Mouse (Mus musculus) brain, embryonic 14.5 days (tissue): ENCODE measurements around the gene D930048N14Rik. TPM values are rescaled to one million over a fixed set of nuclear protein-coding genes. Genes with fewer than 3 reads are reported as not detected.

Experiments
- DNase-seq: peaks from one replicate; pipeline ENCODE4 v3.0.0-alpha.2; 2011; ENCODE audit warnings: low read depth
- CTCF ChIP-seq: fragments of 200-500 bp; IDR thresholded peaks from 2 replicates; pipeline ENCODE4 v1.5.1; 2012; ENCODE audit warnings: inconsistent platforms, mild to moderate bottlenecking, moderate library complexity, borderline replicate concordance; ENCODE audit not compliant: insufficient read depth, insufficient read length; ENCODE audit errors: extremely low read depth
- POLR2A ChIP-seq: fragments of 200-500 bp; IDR thresholded peaks from 2 replicates; pipeline ENCODE4 v1.6.1; 2012; ENCODE audit warnings: mild to moderate bottlenecking, inconsistent platforms, borderline replicate concordance; ENCODE audit not compliant: poor library complexity, insufficient read depth, insufficient read length, severe bottlenecking; ENCODE audit errors: extremely low read depth
- polyA plus RNA-seq: library from polyadenylated mRNA; depleted of rRNA; stranded (reverse); fragments of >200 nt; gene quantifications from 2 replicates; pipeline ENCODE4 v1.2.3, GENCODE M21; 2012

The D930048N14Rik gene
- polyA plus RNA-seq, 1 experiment, result 2.1 TPM

GRCm38 (mm10) chr11:51646751-51647667 lies 3.7 kb upstream of the D930048N14Rik start:
- TF ChIP-seq POLR2A (no peak), CTCF (no peak)
- DNase-seq, result no peak

GRCm38 (mm10) chr11:51648566-51648965 lies 2.2 kb upstream of the D930048N14Rik start:
- TF ChIP-seq POLR2A (no peak), CTCF (no peak)
- DNase-seq, result peak; percentile 57

GRCm38 (mm10) chr11:51649111-51649888 lies 1.5 kb upstream of the D930048N14Rik start:
- DNase-seq, result no peak

GRCm38 (mm10) chr11:51649889-51650199 lies 910 bp upstream of the D930048N14Rik start:
- peak; percentile 27 for DNase-seq
- no peak for TF ChIP-seq POLR2A
- TF ChIP-seq CTCF, result no peak

More at GRCm38 (mm10) chr11:51649111-51649888, 1.5 kb upstream of the D930048N14Rik start:
- TF ChIP-seq CTCF, result no peak

GRCm38 (mm10) chr11:51650261-51650660 lies 493 bp upstream of the D930048N14Rik start:
- TF ChIP-seq CTCF (no peak), POLR2A (no peak)
- no peak for DNase-seq

GRCm38 (mm10) chr11:51652889-51653418 lies 2.2 kb downstream of the D930048N14Rik start:
- TF ChIP-seq CTCF, result no peak
- no peak for DNase-seq

GRCm38 (mm10) chr11:51653736-51654135 lies 3.0 kb downstream of the D930048N14Rik start:
- no peak for DNase-seq
- TF ChIP-seq CTCF, result no peak
- no peak for TF ChIP-seq POLR2A

GRCm38 (mm10) chr11:51654891-51655290 lies 4.1 kb downstream of the D930048N14Rik start:
- DNase-seq, result no peak
- TF ChIP-seq POLR2A (no peak), CTCF (no peak)

GRCm38 (mm10) chr11:51656798-51657521 lies 6.2 kb downstream of the D930048N14Rik start:
- no peak for DNase-seq
- TF ChIP-seq CTCF, result no peak
- TF ChIP-seq POLR2A, result no peak

GRCm38 (mm10) chr11:51658291-51658690 lies 7.5 kb downstream of the D930048N14Rik start:
- DNase-seq, result no peak

GRCm38 (mm10) chr11:51658705-51659104 lies 8.0 kb downstream of the D930048N14Rik start:
- peak; percentile 30 for DNase-seq
- TF ChIP-seq POLR2A, result no peak
- TF ChIP-seq CTCF, result no peak

More at GRCm38 (mm10) chr11:51658291-51658690, 7.5 kb downstream of the D930048N14Rik start:
- TF ChIP-seq POLR2A, result no peak
- no peak for TF ChIP-seq CTCF
